Mouse (Mus musculus) gastrocnemius, postnatal 25 days (tissue): ENCODE results near the gene Cdk14. TPM values are rescaled to one million over a fixed set of nuclear protein-coding genes. Genes with fewer than 3 reads are reported as not detected.
"Not testable (repeated sequence)": the region's sequence is repeated elsewhere in the genome, so short reads cannot be mapped to it uniquely, and the experiment has no call there.

Experiments
- DNase-seq: peaks from one replicate; pipeline ENCODE4 v3.0.0; 2022
- total RNA-seq, 2 experiments: library from RNA; stranded (reverse); gene quantifications; 1 replicate in 1 of 2; 2 replicates in 1 of 2; pipeline ENCODE4 v1.2.3; 2021

The Cdk14 gene
- total RNA-seq, 2 experiments from 2014 or later = 5.4 to 5.5 TPM

GRCm38 (mm10) chr5:4991023-4991422 lies 429.1 kb downstream of the Cdk14 start:
- DNase-seq = no peak

GRCm38 (mm10) chr5:4990237-4990636 lies 429.9 kb downstream of the Cdk14 start:
- no peak for DNase-seq

- no peak for DNase-seq
Measured at GRCm38 (mm10) chr5:4986181-4986580, 433.9 kb downstream of the Cdk14 start.

- DNase-seq = no peak
Measured at GRCm38 (mm10) chr5:4979551-4979950, 440.6 kb downstream of the Cdk14 start.

- no peak for DNase-seq
Measured at GRCm38 (mm10) chr5:4973408-4973807, 446.7 kb downstream of the Cdk14 start.

- DNase-seq = peak; percentile 47
Measured at GRCm38 (mm10) chr5:4962063-4962610, 458.0 kb downstream of the Cdk14 start.

GRCm38 (mm10) chr5:4961636-4962035 lies 458.5 kb downstream of the Cdk14 start:
- DNase-seq = no peak

GRCm38 (mm10) chr5:4959446-4959845 lies 460.7 kb downstream of the Cdk14 start:
- no peak for DNase-seq

GRCm38 (mm10) chr5:4955993-4956392 lies 464.1 kb downstream of the Cdk14 start:
- DNase-seq = no peak

GRCm38 (mm10) chr5:4955392-4955791 lies 464.7 kb downstream of the Cdk14 start:
- DNase-seq = no peak

- no peak for DNase-seq
Measured at GRCm38 (mm10) chr5:4949433-4949832, 470.7 kb downstream of the Cdk14 start.

- no peak for DNase-seq
Measured at GRCm38 (mm10) chr5:4948090-4948954, 471.8 kb downstream of the Cdk14 start.

- no peak for DNase-seq
Measured at GRCm38 (mm10) chr5:4935131-4935530, 485.0 kb downstream of the Cdk14 start.

GRCm38 (mm10) chr5:4934491-4934890 lies 485.6 kb downstream of the Cdk14 start:
- DNase-seq = no peak

- DNase-seq = no peak
Measured at GRCm38 (mm10) chr5:4931539-4932143, 488.5 kb downstream of the Cdk14 start.

GRCm38 (mm10) chr5:4929628-4930027 lies 490.5 kb downstream of the Cdk14 start:
- no peak for DNase-seq

- DNase-seq = no peak
Measured at GRCm38 (mm10) chr5:4924866-4925265, 495.2 kb downstream of the Cdk14 start.

- peak; percentile 18 for DNase-seq
Measured at GRCm38 (mm10) chr5:4918376-4918775, 501.7 kb downstream of the Cdk14 start.

GRCm38 (mm10) chr5:4917743-4918142 lies 502.4 kb downstream of the Cdk14 start:
- DNase-seq = no peak

GRCm38 (mm10) chr5:4917274-4917673 lies 502.8 kb downstream of the Cdk14 start:
- no peak for DNase-seq

GRCm38 (mm10) chr5:4916390-4917273 lies 503.5 kb downstream of the Cdk14 start:
- DNase-seq = peak; percentile 16

GRCm38 (mm10) chr5:4904911-4905310 lies 515.2 kb downstream of the Cdk14 start:
- not testable (repeated sequence) for DNase-seq
